Comparison of ENCODE assay signal across 8 mouse cellular contexts in the genomic region with DNA sequence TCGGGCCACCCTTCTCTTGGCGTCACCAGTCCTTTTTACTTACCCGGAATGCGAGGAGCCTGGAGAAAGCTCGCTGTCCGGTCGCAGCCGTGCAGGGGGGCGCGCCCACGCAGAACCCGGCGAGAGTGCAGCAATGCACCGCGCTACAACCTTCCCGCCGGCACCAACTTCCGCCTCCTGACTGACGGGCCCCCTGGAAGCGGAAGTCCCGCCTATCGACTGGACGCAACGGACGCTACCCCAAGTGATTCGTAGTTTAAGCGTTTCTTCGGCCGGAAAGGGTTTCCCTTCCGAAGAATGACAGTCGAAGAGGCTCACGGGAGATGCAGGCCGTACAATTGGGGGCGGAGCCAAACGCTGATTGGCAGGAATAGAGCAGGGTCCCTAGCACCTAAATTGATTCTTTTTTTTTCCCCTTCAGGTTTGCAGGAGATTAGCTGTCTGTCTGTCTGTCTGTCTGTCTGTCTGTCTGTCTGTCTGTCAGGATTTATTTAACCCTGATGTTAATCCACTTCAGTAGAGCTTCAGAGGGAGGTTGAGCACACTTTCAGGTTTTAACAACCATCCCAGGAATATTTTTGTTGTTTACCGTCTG. TPM values are rescaled to one million over a fixed set of nuclear protein-coding genes. Genes with fewer than 3 reads are reported as not detected.
DNase-seq lines count a peak whose midpoint lies in the region; ATAC-seq and TF ChIP-seq lines count a peak whose summit lies in the region.

No protein-coding gene starts in this region.

- H3K9ac ChIP-seq in forebrain, embryonic 12.5 days, result peak overlapping the region; percentile 82
- peak overlapping the region; percentile 80 for H3K9ac ChIP-seq in liver, postnatal 0 days (replicated peaks)
- peak overlapping the region; percentile 80 for H3K9ac ChIP-seq in neural tube, embryonic 14.5 days (replicated peaks; ENCODE audit: low read depth, low read length)

- intact Hi-C loops in heart, postnatal 10 days (cut with DNase I), result loop anchor here (2.0 kb wide), 2 partner anchors 21 to 157 kb away; a partner anchor contains a TSS

- peak; percentile 98 for DNase-seq in c-Kit-positive CD71-positive TER-119-positive erythroid progenitor cells, embryonic 14.5 days (ENCODE audit: low spot score)
- peak; percentile 98 to 99 for DNase-seq in heart, postnatal 10 days
- peak; percentile 96 for DNase-seq in large intestine, adult 2 months (ENCODE audit: low read depth, low spot score)
- peak; percentile 97 for DNase-seq in liver, postnatal 0 days
- DNase-seq in testis, postnatal 10 days (ENCODE audit: low spot score), result peak; percentile 94

- H3K4me2 ChIP-seq in forebrain, embryonic 12.5 days, result peak overlapping the region; percentile 84
- H3K4me2 ChIP-seq in liver, postnatal 0 days (ENCODE audit: low read depth, low read length), result peak overlapping the region; percentile 97
- H3K4me2 ChIP-seq in neural tube, embryonic 14.5 days (ENCODE audit: low read depth, low read length), result peak overlapping the region; percentile 90

- TF ChIP-seq CTCF in E14TG2a.4 (conservative IDR thresholded peaks at IDR 0.05; ENCODE audit: low read length), result no peak
- no peak for TF ChIP-seq CTCF in liver, postnatal 0 days (IDR thresholded peaks at IDR 0.05; ENCODE audit: low read depth)

- ATAC-seq in forebrain, embryonic 12.5 days (ENCODE audit: low FRiP score), result peak; percentile 95
- ATAC-seq in liver, postnatal 0 days, result peak; percentile 97
- peak; percentile 97 for ATAC-seq in neural tube, embryonic 14.5 days (ENCODE audit: low read depth)

- peak overlapping the region; percentile 100 for H3K4me3 ChIP-seq in E14TG2a.4 (replicated peaks; ENCODE audit: low read length)
- peak overlapping the region; percentile 92 for H3K4me3 ChIP-seq in forebrain, embryonic 12.5 days (replicated peaks)
- H3K4me3 ChIP-seq in liver, postnatal 0 days (ENCODE audit: low read depth, low read length), result peak overlapping the region; percentile 99
- H3K4me3 ChIP-seq in neural tube, embryonic 14.5 days (ENCODE audit: low read depth, low read length), result peak overlapping the region; percentile 95

- H3K9me3 ChIP-seq in E14TG2a.4 (ENCODE audit: low read length), result no peaks in the 10 kb centered on the region
- no peaks in the 10 kb centered on the region for H3K9me3 ChIP-seq in forebrain, embryonic 12.5 days
- H3K9me3 ChIP-seq in liver, postnatal 0 days (ENCODE audit: low read length), result no peaks in the 10 kb centered on the region
- H3K9me3 ChIP-seq in neural tube, embryonic 14.5 days (ENCODE audit: control insufficient read depth, low read length), result no peaks in the 10 kb centered on the region

- WGBS in forebrain, embryonic 12.5 days, result 1% methylated on average over 36 of the region's 36 CpGs
- WGBS in large intestine, adult 2 months, result under 1% methylated on average over 36 of the region's 36 CpGs
- 3% methylated on average over 36 of the region's 36 CpGs for WGBS in liver, postnatal 0 days (ENCODE audit: insufficient replicate concordance)
- under 1% methylated on average over 36 of the region's 36 CpGs for WGBS in neural tube, embryonic 14.5 days

- H3K4me1 ChIP-seq in E14TG2a.4 (replicated peaks; ENCODE audit: low read depth, low read length), result peaks cover 59% of the 10 kb centered on the region
- peaks cover 12% of the 10 kb centered on the region for H3K4me1 ChIP-seq in forebrain, embryonic 12.5 days
- peaks cover 5% of the 10 kb centered on the region; the same call in 1 of the 2 replicates for H3K4me1 ChIP-seq in liver, postnatal 0 days (ENCODE audit: insufficient read depth)
- H3K4me1 ChIP-seq in neural tube, embryonic 14.5 days (ENCODE audit: control insufficient read depth, insufficient read depth, low read length), result 0 out of 2 replicates have a peak, but pooled peaks cover 2% of the 10 kb centered on the region

- peaks cover 27% of the 10 kb centered on the region for H3K36me3 ChIP-seq in E14TG2a.4 (ENCODE audit: insufficient read depth, low read length)
- H3K36me3 ChIP-seq in forebrain, embryonic 12.5 days (replicated peaks), result 0 out of 2 replicates have a peak, but pooled peaks cover 2% of the 10 kb centered on the region
- no peaks in the 10 kb centered on the region; the same call in 1 of the 2 replicates for H3K36me3 ChIP-seq in liver, postnatal 0 days (replicated peaks; ENCODE audit: insufficient read depth, low read length)
- no peaks in the 10 kb centered on the region for H3K36me3 ChIP-seq in neural tube, embryonic 14.5 days (ENCODE audit: control insufficient read depth, insufficient read depth, low read length)

- H3K27me3 ChIP-seq in E14TG2a.4 (ENCODE audit: insufficient read depth, low read length), result no peaks in the 10 kb centered on the region
- H3K27me3 ChIP-seq in forebrain, embryonic 12.5 days, result no peaks in the 10 kb centered on the region
- H3K27me3 ChIP-seq in liver, postnatal 0 days (ENCODE audit: insufficient read depth, low read length), result no peaks in the 10 kb centered on the region
- no peaks in the 10 kb centered on the region for H3K27me3 ChIP-seq in neural tube, embryonic 14.5 days (ENCODE audit: control insufficient read depth, insufficient read depth, low read length)

- no peak for TF ChIP-seq EP300 in liver, postnatal 0 days (IDR thresholded peaks at IDR 0.05; ENCODE audit: low read depth)

- peak overlapping the region; percentile 78 for H3K27ac ChIP-seq in forebrain, embryonic 12.5 days
- peak overlapping the region; percentile 66 for H3K27ac ChIP-seq in liver, postnatal 0 days (ENCODE audit: low read depth)
- H3K27ac ChIP-seq in neural tube, embryonic 14.5 days (ENCODE audit: low read depth, low read length), result 0 out of 2 replicates have a peak overlapping the region, but pooled peaks have one; percentile 49

RNA-seq across cellular contexts. Expression of a gene that starts 17.6 kb away (rescaled TPM):
- polyA plus RNA-seq in forebrain, embryonic 12.5 days (2016; fragmentation: Nextera tagmentation; extraction: Ambion mirVana), result 100 and 111 TPM in 2 replicates
- total RNA-seq in heart, postnatal 10 days (2021), result 10 to 100 TPM; 13.5 to 17.4 TPM
- polyA plus RNA-seq in large intestine, adult 2 months (2012; rRNA removed), result 7.7 and 8.3 TPM in 2 replicates
- polyA plus RNA-seq in liver, postnatal 0 days (2015; fragmentation: Nextera tagmentation; extraction: Ambion mirVana), result 11.2 and 12.6 TPM in 2 replicates
- polyA plus RNA-seq in neural tube, embryonic 14.5 days (2014; fragmentation: Nextera tagmentation; extraction: Ambion mirVana), result 53.5 and 60.6 TPM in 2 replicates

RNA-seq across cellular contexts. Expression of a gene that starts 21.9 kb away (rescaled TPM):
- polyA plus RNA-seq in forebrain, embryonic 12.5 days (2016; fragmentation: Nextera tagmentation; extraction: Ambion mirVana), result 12.1 and 13.4 TPM in 2 replicates
- total RNA-seq in heart, postnatal 10 days (2021), result 1 to 10 TPM; 8.1 to 8.9 TPM
- 1.3 TPM in 2 replicates for polyA plus RNA-seq in large intestine, adult 2 months (2012; rRNA removed)
- polyA plus RNA-seq in liver, postnatal 0 days (2015; fragmentation: Nextera tagmentation; extraction: Ambion mirVana), result 3.5 and 4.5 TPM in 2 replicates
- polyA plus RNA-seq in neural tube, embryonic 14.5 days (2014; fragmentation: Nextera tagmentation; extraction: Ambion mirVana), result 18.9 and 20.5 TPM in 2 replicates

Comparison
In these comparisons a context has a peak if more than half of its experiments do, and no peak if none do; other contexts are left out.
1. Peak in every context shown above with its lines: DNase-seq, ATAC-seq, H3K4me3 ChIP-seq and H3K27ac ChIP-seq.